Mouse (Mus musculus) lung, postnatal 0 days (tissue): ENCODE data around the gene Cyb5d1. TPM values are rescaled to one million over a fixed set of nuclear protein-coding genes. Genes with fewer than 3 reads are reported as not detected.

Source experiments
- ATAC-seq: fragments of 200-750 bp; cut with Nextera tagmentation; 2 replicates; pipeline ENCODE4 v1.8.0; 2017; ENCODE audit warnings: moderate library complexity
- DNase-seq: peaks from one replicate; pipeline ENCODE4 v3.0.0-alpha.2; 2016; ENCODE audit warnings: low spot score
- H3K27ac ChIP-seq: fragments of 300-500 bp; sonication (generic); 2 replicates; pipeline ENCODE4 v1.5.1; 2014; ENCODE audit warnings: antibody characterized with exemption, mild to moderate bottlenecking, low read length, mixed read lengths
- H3K27me3 ChIP-seq: fragments of 300-500 bp; sonication (generic); replicated peaks from 2 replicates; pipeline ENCODE4 v1.6.1; 2014; ENCODE audit warnings: low read length, mixed read lengths; ENCODE audit not compliant: insufficient read depth
- H3K36me3 ChIP-seq: fragments of 300-500 bp; sonication (generic); 2 replicates; pipeline ENCODE4 v1.6.1; 2014; ENCODE audit warnings: low read length, mixed read lengths; ENCODE audit not compliant: insufficient read depth
- H3K4me1 ChIP-seq: fragments of 300-500 bp; sonication (generic); 2 replicates; pipeline ENCODE4 v1.6.1; 2014; ENCODE audit warnings: antibody characterized with exemption, low read depth, low read length, mixed read lengths; ENCODE audit not compliant: insufficient read depth
- H3K4me2 ChIP-seq: fragments of 300-500 bp; sonication (generic); replicated peaks from 2 replicates; pipeline ENCODE4 v1.6.1; 2014; ENCODE audit warnings: low read depth, mild to moderate bottlenecking, low read length, moderate library complexity, mixed read lengths
- H3K4me3 ChIP-seq: fragments of 300-500 bp; sonication (generic); 2 replicates; pipeline ENCODE4 v1.5.1; 2014; ENCODE audit warnings: low read depth, low read length
- H3K9ac ChIP-seq: fragments of 300-500 bp; sonication (generic); replicated peaks from 2 replicates; pipeline ENCODE4 v1.6.1; 2014; ENCODE audit warnings: low read depth, mild to moderate bottlenecking
- H3K9me3 ChIP-seq: fragments of 300-500 bp; sonication (generic); 2 replicates; pipeline ENCODE4 v1.6.1; 2016; ENCODE audit warnings: low read length, mixed read lengths
- CTCF ChIP-seq: IDR thresholded peaks from 2 replicates; pipeline ENCODE4 v1.5.1; 2016; ENCODE audit warnings: antibody characterized with exemption, mild to moderate bottlenecking
- EP300 ChIP-seq: IDR thresholded peaks from 2 replicates; pipeline ENCODE4 v1.6.1; 2016; ENCODE audit warnings: antibody characterized with exemption, mild to moderate bottlenecking, control low read depth
- WGBS: fragments of 180-500 bp; shearing (Covaris S2); extraction: QIAGEN DNeasy Blood & Tissue Kit; methylation state at CpG from one replicate; pipeline ENCODE4 v1.1.7; 2014; 5-methylcytosine and 5-hydroxymethylcytosine counted together
- polyA plus RNA-seq: library from polyadenylated mRNA; unstranded; fragments of >200 nt; fragmentation: Nextera tagmentation; extraction: Ambion mirVana; gene quantifications from 2 replicates; pipeline ENCODE4 v1.2.1, GENCODE M21; 2015

Cyb5d1 gene
- polyA plus RNA-seq, 1 experiment from 2014 or later, result 16.3 TPM

DNA sequence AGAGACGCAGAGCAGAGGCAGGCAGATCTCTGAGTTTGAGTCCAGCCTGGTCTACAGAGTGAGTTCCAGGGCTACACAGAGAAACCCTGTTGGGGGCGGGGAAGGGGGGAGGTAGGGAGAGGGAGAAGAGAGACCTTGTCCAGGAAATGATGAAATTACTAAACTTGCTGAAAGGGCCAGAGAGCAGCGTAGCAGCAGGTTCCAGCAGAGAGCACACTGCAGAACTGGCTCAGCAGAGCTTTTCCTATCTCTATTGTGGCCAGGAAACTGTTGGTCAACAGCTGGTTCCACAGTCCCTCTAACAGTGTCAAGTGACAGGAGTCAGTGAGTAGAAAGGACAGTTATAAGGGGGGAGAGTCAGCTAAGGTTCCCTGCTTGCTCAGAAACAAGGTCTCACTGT is 15.8 kb downstream of the Cyb5d1 start:
- Histone ChIP-seq H3K36me3 (0 out of 2 replicates have a peak, but pooled peaks cover 5% of the 10 kb centered on the region), H3K9me3 (no peaks in the 10 kb centered on the region), H3K27me3 (no peaks in the 10 kb centered on the region; the same call in 1 of the 2 replicates), H3K27ac (no peak overlapping the region), H3K4me3 (no peak overlapping the region), H3K9ac (no peak overlapping the region), H3K4me2 (no peak overlapping the region), H3K4me1 (no peaks in the 10 kb centered on the region)
- 73% methylated on average over 3 of the region's 3 CpGs for WGBS
- ATAC-seq, result 0 out of 2 replicates have a peak, but pooled peaks have one; percentile 17
- TF ChIP-seq CTCF, result no peak
- TF ChIP-seq EP300, result no peak
- DNase-seq, result no peak

DNA sequence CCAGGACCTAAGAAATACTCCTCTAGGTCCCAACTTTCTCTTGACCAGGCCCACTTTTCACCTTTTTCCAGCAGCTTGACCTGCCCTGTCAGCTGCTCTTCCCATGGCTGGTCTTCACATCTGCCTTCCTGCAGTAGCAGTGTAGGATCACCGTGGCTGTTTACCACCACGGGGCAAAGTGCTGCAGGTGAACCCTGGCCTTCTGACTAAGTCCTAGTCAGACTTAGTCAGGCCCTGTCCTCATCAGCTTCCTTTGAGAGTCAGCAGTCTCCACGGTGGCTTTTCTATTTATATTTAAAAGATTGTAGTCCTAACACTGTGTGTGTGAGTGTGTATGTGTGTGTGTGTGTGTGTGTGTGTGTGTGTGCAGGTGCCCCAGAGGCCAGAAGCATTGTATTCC is 17.7 kb downstream of the Cyb5d1 start:
- TF ChIP-seq EP300 (no peak), CTCF (no peak)
- 72% methylated on average over 3 of the region's 3 CpGs for WGBS
- Histone ChIP-seq H3K27me3 (no peaks in the 10 kb centered on the region; the same call in 1 of the 2 replicates), H3K4me3 (no peak overlapping the region), H3K27ac (no peak overlapping the region), H3K4me1 (no peaks in the 10 kb centered on the region), H3K4me2 (no peak overlapping the region), H3K9me3 (no peaks in the 10 kb centered on the region), H3K9ac (no peak overlapping the region), H3K36me3 (0 out of 2 replicates have a peak, but pooled peaks cover 5% of the 10 kb centered on the region)
- no peak for DNase-seq
- no peak for ATAC-seq

DNA sequence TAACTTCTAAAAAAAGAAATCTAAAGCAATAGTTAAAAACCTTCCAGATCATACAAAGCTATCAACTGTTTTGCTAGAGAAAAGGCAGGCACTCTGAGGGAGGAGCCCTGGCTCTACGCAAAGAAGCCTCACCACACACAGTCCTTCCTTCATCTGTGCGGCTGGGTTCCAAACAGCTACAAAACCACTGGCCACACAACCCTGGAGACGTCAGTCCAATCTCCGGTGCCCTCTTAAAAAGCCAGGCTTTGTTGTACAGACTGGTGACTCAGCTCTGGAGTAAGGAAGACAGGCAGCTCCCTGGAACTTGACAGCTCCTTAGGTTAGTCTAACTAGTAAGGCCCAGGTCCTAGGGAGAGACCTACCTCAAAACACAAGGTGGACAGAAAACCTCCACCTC is 19.8 kb downstream of the Cyb5d1 start:
- H3K36me3 ChIP-seq, result 0 out of 2 replicates have a peak, but pooled peaks cover 5% of the 10 kb centered on the region
- H3K27ac ChIP-seq, result no peak overlapping the region

DNA sequence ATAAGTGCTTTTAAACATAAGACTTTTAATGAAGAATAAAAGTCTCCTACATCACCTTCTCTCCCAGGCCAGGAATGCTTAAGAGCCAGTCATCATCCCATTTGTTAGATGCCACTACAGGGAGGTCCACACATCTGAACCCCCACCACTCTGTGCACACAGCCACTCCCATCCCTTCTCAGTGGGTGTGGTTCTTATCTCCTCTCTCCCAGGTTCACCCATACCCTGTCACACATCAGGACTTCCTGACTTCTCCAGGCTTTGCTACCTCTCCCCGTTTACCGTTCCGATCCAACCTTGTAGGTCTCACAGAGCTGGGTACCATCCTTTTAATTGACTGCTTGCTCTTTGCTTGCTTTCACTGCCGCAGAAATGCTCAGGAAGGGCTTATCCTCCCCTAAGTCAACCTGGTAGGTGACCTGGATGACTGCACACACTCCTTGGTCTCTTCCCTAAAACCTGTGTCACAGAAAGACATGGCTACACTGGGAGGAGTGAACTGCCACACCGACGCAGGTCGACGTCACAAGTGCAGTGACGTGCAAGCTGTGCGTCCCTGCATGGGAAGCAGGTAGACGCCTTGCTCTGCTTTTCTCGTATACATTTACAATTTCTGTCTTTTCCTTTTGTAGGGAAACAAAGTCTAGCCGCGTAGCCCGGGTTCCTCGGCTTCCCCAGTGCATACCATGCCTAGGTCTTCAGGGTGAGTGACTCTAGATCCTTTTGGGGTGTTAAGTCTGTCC is 22.0 kb downstream of the Cyb5d1 start:
- no peak overlapping the region for H3K9ac ChIP-seq
- WGBS, result 93% methylated on average over 16 of the region's 16 CpGs

More for the DNA sequence above, 19.8 kb downstream of the Cyb5d1 start:
- Histone ChIP-seq H3K4me1 (no peaks in the 10 kb centered on the region), H3K4me3 (no peak overlapping the region), H3K9me3 (no peaks in the 10 kb centered on the region), H3K9ac (no peak overlapping the region), H3K27me3 (no peaks in the 10 kb centered on the region; the same call in 1 of the 2 replicates), H3K4me2 (no peak overlapping the region)
- 87% methylated on average over 4 of the region's 4 CpGs for WGBS
- DNase-seq, result no peak
- no peak for ATAC-seq
- no peak for TF ChIP-seq CTCF
- TF ChIP-seq EP300, result no peak

DNA sequence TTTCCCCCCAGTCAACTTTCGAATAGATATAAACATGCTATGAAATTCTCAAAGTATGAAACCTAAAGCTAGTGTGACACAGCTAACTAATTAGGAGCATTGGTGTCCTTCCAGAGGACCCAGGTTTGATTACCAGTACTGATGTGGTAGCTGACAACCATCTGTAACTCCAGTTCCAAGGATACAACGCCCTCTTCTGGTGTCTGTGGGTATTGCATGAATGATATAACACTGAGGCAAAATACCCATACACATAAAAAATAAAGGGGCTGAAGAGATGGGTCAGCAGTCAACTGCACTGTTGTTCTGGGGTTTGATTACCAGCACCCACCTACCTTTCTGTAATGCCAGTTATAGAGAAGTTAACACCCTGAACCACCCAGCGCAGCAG is 22.7 kb downstream of the Cyb5d1 start:
- Histone ChIP-seq H3K27ac (no peak overlapping the region), H3K4me3 (no peak overlapping the region), H3K9ac (no peak overlapping the region), H3K27me3 (no peaks in the 10 kb centered on the region), H3K9me3 (no peaks in the 10 kb centered on the region), H3K4me1 (peaks cover 3% of the 10 kb centered on the region), H3K4me2 (no peak overlapping the region), H3K36me3 (0 out of 2 replicates have a peak, but pooled peaks cover 5% of the 10 kb centered on the region)
- no peak for ATAC-seq
- DNase-seq, result no peak
- TF ChIP-seq CTCF (peak; percentile 67), EP300 (no peak)
- 52% methylated on average over 3 of the region's 3 CpGs for WGBS

More for the DNA sequence above, 22.0 kb downstream of the Cyb5d1 start:
- Histone ChIP-seq H3K4me1 (no peaks in the 10 kb centered on the region), H3K27me3 (no peaks in the 10 kb centered on the region), H3K4me2 (no peak overlapping the region), H3K36me3 (0 out of 2 replicates have a peak, but pooled peaks cover 5% of the 10 kb centered on the region), H3K4me3 (no peak overlapping the region), H3K27ac (no peak overlapping the region), H3K9me3 (no peaks in the 10 kb centered on the region)
- no peak for TF ChIP-seq CTCF
- no peak for TF ChIP-seq EP300
- no peak for ATAC-seq
- DNase-seq, result no peak

DNA sequence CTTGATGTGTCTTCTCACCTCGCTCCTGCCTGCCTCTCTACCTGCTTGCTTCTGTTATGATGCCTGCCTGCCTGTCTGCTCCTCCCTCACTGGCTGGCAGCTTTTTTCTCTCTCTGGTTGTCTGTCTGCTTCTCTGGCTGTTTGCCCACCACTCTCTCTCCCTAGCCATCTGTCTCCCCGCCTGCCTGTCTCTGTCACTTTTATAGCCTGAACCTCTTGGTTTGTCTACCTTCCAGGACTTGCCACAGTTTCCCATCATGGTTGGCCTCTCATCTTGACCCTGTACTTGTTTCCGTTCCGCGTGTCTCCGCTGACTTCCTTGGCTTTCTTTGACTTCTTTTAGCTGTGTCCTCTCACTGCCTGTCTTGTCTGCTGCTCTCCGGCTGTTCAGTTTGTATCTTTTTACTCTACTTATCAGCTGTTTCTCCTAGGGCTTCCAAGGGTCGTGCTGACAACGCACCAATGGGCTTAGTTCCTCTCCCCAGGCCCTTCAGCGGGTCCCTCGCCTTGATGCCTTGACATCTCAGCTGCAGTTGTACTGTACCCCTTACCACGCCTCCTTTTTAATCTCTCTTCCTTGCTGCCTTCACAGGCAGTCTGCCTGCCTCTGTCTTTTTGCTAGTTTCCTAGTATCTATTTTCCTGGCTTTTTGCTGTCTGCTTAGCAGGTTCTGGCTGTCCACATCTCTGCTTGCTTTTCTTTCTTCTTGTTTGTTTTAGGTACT is 23.2 kb downstream of the Cyb5d1 start:
- no peak for ATAC-seq
- whole genome bisulfite sequencing, result 40% methylated on average over 12 of the region's 12 CpGs
- H3K4me3 ChIP-seq, result no peak overlapping the region

More for the DNA sequence above, 23.2 kb downstream of the Cyb5d1 start:
- Histone ChIP-seq H3K36me3 (0 out of 2 replicates have a peak, but pooled peaks cover 5% of the 10 kb centered on the region), H3K9ac (no peak overlapping the region), H3K9me3 (no peaks in the 10 kb centered on the region), H3K27me3 (no peaks in the 10 kb centered on the region), H3K4me2 (no peak overlapping the region), H3K27ac (no peak overlapping the region), H3K4me1 (peaks cover 5% of the 10 kb centered on the region)
- DNase-seq, result no peak
- TF ChIP-seq EP300, result no peak
- TF ChIP-seq CTCF, result no peak
